Mouse (Mus musculus): ENCODE measurements around the gene Itga9.

GRCm38 (mm10) chr9:118845003-118845402 lies 238.5 kb downstream of the Itga9 start:
- TF ChIP-seq CTCF (IDR thresholded peaks at IDR 0.05; ENCODE audit: low read depth) (no peak), EP300 (IDR thresholded peaks at IDR 0.05; ENCODE audit: low read depth) (no peak)

Data from liver, postnatal 0 days (tissue).